Mouse (Mus musculus) mouse trophoblast stem cell (cell line): Measurements from ENCODE around the gene Cpeb3.
"Not testable (repeated sequence)": the region's sequence is repeated elsewhere in the genome, so short reads cannot be mapped to it uniquely, and the experiment has no call there.

ENCODE experiments used
- in situ Hi-C, 2 experiments: fragments of 300-500 bp; cut with MseI, MboI; formaldehyde crosslinking; loops; 2 replicates in 1 of 2; 3 replicates in 1 of 2; pipeline ENCODE4 v1.15.1; 2025

Gene Cpeb3

DNA sequence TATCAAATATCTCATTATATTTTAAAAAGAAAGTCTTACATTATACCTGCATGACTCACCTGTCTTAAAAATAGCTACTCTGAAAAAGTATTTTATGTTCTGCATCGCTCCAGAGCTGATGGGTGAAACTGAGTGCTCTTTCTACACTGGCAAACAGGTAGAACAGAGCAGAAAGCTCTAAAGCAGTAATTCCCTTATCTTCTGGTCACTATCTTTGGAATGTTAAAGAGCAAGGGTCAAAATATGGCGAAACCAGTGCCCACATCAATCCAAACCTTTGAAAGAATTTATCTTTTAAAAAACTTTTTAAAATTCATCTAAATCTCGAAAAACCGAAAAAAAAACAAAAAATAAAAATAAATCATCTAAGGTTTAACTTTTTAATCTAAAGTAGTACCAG lies 52.4 kb downstream of the Cpeb3 start:
- in situ Hi-C loops: no loop called here

DNA sequence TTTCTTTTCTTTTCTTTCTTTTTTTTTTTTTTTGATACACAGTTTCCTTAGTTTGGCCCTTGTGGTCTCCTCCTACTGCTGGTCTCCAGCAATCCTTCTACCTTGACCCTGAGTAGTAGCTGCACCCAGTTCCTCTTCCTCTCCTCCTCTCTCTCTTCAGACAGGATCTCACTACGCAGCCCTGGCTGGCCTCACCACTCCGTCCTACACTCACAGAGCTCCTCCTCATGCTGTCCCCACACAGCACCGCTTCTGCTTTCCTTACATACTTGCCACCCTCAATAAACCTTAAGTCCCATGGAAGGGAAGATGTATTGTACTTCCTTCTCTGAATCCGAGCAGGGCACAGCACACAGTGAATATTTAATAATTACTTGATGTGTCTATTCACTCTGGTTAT lies 61.3 kb downstream of the Cpeb3 start:
- in situ Hi-C loops: no loop called here

DNA sequence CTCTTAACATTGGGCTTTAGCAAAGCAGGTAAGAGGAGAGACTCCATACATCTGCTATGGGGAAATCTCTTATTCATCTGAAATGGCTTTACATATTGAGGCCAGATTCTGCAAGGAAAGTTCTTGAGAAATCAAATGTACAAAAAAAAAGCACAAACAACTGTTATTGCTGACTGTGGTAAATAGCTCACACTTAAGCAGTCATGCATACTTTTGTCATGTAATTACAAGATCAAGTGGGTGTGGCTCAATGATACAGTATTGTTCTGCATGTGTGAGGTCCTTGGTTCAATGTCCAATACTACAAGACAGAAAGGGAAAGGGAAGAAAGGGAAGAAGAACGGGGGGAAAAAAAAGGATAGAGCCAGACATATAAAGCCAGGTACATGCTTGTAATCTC lies 62.6 kb downstream of the Cpeb3 start:
- in situ Hi-C loops: no loop called here

DNA sequence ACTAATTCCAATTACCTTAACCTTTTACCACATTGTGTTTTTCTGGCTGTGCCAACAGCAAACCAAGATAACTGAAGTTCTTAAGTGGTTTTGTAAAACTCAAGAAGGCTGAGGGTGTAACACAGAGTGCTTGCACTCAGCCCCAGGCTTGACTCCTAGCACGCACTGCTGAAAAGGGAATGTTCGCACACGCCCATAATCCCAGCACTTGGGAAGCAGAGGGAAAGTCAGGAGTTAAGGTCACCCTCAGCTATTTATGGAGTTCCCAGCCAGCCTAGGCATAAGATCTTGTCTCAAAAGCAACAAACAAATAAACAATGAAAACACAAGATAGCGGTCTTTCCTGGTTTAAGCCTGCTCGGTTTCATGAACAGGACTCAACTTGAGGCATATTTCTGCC lies 63.0 kb downstream of the Cpeb3 start:
- in situ Hi-C loops: no loop called here

DNA sequence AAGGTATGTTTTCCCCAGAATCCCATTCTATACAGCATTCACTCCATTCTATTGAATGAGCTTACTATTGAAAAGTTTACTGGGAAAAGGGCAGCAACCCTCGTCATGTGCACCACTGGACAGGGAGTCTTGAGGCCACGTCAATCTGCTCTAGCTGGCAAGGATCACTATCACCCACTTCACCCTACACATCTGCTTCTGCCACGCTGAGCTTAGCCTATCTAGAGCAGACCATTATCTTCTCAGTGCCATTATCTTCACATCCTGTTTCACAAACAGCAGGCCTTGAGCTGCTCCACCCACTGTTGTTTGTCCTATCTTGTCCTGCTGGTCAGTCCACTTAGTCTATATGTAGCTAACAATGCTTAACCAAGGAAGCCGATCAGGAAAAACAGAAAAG lies 66.8 kb downstream of the Cpeb3 start:
- in situ Hi-C loops: no loop called here

DNA sequence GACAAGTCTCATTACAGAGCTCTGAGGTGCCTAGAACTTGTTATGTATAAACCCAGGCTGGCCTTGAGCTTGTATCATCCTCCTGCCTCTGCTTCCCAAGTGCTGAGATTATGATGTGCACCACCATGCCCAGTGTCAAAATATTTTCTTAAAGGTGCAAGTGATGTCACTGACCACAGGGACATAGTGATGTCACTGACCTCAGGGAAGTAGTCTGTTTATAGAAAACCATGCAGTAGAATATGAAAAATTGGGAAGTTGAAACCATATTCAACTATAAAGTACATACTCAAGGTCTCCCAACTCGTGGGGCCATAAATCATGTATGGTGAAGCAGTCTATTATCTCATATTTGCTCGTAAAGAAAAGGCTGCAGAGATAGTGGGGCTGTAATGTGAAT lies 71.3 kb downstream of the Cpeb3 start:
- in situ Hi-C loops: no loop called here

- in situ Hi-C loops: not testable (repeated sequence)
These were observed 72.9 kb downstream of the Cpeb3 start for GRCm38 (mm10) chr19:37135459-37135858.

GRCm38 (mm10) chr19:37133666-37134065 lies 74.7 kb downstream of the Cpeb3 start:
- in situ Hi-C loops: no loop called here

GRCm38 (mm10) chr19:37131660-37132059 lies 76.7 kb downstream of the Cpeb3 start:
- in situ Hi-C loops: no loop called here

DNA sequence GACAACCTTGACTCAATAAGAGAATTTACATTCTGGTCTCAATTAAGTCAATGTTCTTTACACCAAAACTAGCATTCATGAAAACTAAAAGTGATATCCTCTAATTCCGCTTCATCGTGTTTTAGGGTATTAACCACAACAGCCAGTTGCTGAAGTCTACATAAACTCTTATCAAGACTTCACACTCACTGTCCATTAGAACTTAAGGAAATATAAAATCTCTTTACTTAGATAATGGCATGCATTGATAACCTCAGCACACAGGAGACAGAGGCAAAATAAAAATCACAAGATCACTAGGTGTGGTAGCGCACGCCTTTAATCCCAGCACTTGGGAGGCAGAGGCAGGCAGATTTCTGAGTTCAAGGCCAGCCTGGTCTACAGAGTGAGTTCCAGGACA lies 79.9 kb downstream of the Cpeb3 start:
- in situ Hi-C loops: no loop called here

- in situ Hi-C loops: no loop called here
These were observed 81.3 kb downstream of the Cpeb3 start for GRCm38 (mm10) chr19:37127018-37127567.

DNA sequence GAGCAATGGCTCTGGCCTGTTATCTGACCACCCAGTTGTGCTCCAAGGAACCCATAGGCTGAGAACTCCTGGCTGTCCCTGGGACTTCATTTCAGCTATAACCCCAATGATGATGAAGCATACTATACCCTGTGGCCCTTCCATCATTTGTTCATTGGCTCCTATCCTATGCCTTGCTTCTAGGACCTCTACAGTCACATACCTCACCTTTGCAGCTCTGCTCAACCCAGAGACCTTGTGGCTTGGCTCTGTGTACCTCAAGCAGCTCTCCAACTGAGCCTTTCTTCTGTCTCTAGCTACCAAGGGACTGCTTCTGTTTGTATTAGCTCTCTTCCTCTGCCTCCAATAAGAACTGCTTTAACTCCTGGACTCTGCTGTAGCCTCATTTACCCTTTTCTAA lies 83.4 kb downstream of the Cpeb3 start:
- in situ Hi-C loops: no loop called here

DNA sequence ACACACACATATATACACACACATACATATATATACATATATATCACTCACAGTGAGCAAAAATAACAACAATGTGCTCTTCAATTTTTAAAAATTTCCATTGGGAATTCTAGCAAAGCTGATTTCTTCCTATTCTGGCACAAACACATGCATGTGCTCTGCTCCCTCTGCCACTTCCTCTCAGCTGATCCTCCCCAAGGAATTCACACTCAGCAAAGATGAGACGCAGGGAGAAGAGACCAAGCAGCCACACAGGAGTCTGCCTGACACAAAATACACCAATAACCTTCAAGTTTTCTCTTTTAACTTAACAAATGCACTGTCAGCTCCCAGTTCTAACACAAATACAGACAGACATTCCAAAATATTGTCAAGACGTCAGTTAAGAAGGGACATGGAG lies 89.1 kb downstream of the Cpeb3 start:
- in situ Hi-C loops: no loop called here

GRCm38 (mm10) chr19:37115824-37116223 lies 92.6 kb downstream of the Cpeb3 start:
- in situ Hi-C loops: no loop called here

DNA sequence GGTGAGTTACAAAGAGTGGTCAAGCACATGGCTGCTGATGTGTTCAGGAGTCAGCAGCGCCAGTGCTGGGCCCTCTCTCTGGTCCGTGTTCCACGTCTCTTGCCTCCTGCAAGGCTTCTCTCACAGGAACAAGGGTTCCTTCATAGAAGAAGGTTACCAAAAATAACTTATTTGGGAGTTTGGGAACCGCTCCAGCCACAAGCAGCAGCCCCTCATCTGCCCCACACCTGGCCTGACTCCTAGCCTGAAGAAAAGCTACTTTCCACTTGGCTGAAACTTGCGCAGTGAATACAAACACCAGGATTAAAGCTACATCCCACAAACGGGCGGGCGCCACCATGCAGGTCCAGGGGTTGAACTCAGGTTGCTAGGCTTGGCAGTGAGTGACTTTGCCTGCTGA lies 93.0 kb downstream of the Cpeb3 start:
- in situ Hi-C loops: no loop called here

DNA sequence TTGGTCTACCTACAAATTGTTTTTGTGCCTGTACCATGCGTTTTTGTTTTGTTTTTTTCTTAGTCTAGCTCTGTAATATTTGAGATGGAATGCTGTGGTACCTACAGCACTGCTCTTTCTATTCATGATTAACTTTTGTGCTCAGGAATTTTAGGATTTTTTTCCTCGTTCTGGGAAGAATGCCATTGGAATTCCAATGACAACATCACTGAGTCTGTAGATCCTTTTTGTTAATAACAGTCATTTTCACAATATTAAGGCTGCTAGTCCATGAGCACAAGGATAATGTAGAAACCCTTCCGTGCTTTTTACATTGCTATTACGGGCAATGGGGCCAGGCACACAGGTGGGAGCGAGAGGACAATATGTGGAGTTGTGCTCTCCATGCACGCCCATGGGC lies 96.6 kb downstream of the Cpeb3 start:
- in situ Hi-C loops: no loop called here

DNA sequence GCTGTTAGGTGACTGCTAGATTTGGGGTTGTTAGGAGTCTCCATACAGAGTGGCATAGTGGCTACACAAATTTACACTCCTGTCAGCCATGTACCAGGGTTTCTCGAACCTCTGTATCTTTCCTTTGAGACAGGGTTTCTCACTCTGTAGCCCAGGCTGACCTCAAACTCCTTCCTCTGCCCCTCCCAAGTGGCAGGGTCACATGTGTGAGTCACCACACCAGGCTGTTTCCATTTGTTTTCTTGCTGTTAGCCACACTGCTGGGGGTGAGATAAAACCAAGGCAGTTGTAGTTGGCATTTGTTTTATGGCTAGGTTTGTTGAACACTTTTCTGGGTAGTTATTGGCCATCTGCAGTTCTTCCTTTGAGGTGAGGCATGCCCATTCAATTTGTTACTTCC lies 97.9 kb downstream of the Cpeb3 start:
- in situ Hi-C loops: no loop called here

GRCm38 (mm10) chr19:37109853-37110252 lies 98.5 kb downstream of the Cpeb3 start:
- in situ Hi-C loops: no loop called here

DNA sequence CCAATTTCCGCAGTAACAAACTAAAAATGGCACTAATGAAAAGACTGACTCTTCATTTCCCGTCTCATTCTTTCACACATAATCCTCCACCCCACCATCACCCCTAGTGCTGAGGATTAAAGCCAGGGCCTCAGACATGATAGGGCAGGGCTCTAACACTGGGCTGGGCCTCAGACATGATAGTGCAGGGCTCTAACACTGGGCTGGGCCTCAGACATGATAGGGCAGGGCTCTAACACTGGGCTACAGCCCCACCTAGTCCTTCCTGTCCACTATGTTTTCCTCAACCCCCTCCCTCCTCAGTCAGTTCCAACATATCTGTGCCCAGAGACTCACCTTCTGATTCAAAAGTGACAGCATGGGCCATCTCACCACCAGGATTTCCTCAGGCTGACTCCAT lies 107.7 kb downstream of the Cpeb3 start:
- in situ Hi-C loops: no loop called here

GRCm38 (mm10) chr19:37095666-37096330 lies 112.6 kb downstream of the Cpeb3 start:
- in situ Hi-C loops: no loop called here

DNA sequence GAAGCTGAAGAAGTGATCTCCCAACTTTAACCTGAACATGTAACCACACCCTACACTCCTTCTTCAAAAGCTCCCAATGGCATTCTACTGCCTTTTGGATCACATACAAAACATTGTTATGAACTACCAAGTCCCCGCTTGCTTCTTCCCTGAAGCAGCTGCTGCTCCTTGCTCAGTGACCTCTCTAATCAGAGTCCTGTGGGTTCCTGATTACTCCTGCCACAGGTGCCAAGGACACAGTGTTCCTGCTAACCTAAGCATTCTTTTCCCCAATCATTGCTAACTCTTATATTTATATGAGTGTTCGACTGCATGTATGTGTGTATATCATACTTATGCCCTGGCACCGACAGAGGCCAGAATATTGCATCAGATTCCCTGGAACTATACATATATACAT lies 115.2 kb downstream of the Cpeb3 start:
- in situ Hi-C loops: no loop called here

- in situ Hi-C loops: no loop called here
These were observed 118.0 kb downstream of the Cpeb3 start for GRCm38 (mm10) chr19:37090146-37091061.
